Mouse (Mus musculus): Measurements from ENCODE around the gene Trim38. TPM values are rescaled to one million over a fixed set of nuclear protein-coding genes. Genes with fewer than 3 reads are reported as not detected.
"Not testable (repeated sequence)": the region's sequence is repeated elsewhere in the genome, so short reads cannot be mapped to it uniquely, and the experiment has no call there.

The Trim38 gene
- polyA plus RNA-seq, 1 experiment from 2014 or later = not detected

- 40% methylated on average over 4 of the region's 4 CpGs for WGBS
- H3K4me3 ChIP-seq (replicated peaks; ENCODE audit: low read depth, low read length) = no peak overlapping the region
- peak overlapping the region; percentile 69; the same call in 1 of the 2 replicates for H3K4me2 ChIP-seq (ENCODE audit: low read length)
- DNase-seq (no peak), ATAC-seq (ENCODE audit: low FRiP score, low TSS enrichment) (no peak)
- peaks cover 23% of the 10 kb centered on the region for H3K4me1 ChIP-seq (ENCODE audit: control insufficient read depth, insufficient read depth, low read length)
- no peaks in the 10 kb centered on the region for H3K9me3 ChIP-seq (ENCODE audit: control insufficient read depth, low read length)
- H3K36me3 ChIP-seq (ENCODE audit: control insufficient read depth, insufficient read depth, low read length) = no peaks in the 10 kb centered on the region
- H3K27me3 ChIP-seq (ENCODE audit: control insufficient read depth, insufficient read depth, low read length) = no peaks in the 10 kb centered on the region
- no peak overlapping the region for H3K27ac ChIP-seq (replicated peaks; ENCODE audit: low read depth, low read length)
- no peak overlapping the region for H3K9ac ChIP-seq (replicated peaks; ENCODE audit: low read length)
Observed at GRCm38 (mm10) chr13:23743963-23744362, 25.8 kb upstream of the Trim38 start.

- H3K27ac ChIP-seq (replicated peaks; ENCODE audit: low read depth, low read length) = no peak overlapping the region
- H3K36me3 ChIP-seq (ENCODE audit: control insufficient read depth, insufficient read depth, low read length) = no peaks in the 10 kb centered on the region
- H3K27me3 ChIP-seq (ENCODE audit: control insufficient read depth, insufficient read depth, low read length) = no peaks in the 10 kb centered on the region
- WGBS = under 1% methylated on average over 18 of the region's 36 CpGs
- H3K4me3 ChIP-seq (replicated peaks; ENCODE audit: low read depth, low read length) = peak overlapping the region; percentile 20; the same call in 1 of the 2 replicates
- H3K9ac ChIP-seq (replicated peaks; ENCODE audit: low read length) = no peak overlapping the region
- H3K9me3 ChIP-seq (ENCODE audit: control insufficient read depth, low read length) = no peaks in the 10 kb centered on the region
- no peak for ATAC-seq (ENCODE audit: low FRiP score, low TSS enrichment)
- H3K4me2 ChIP-seq (ENCODE audit: low read length) = peak overlapping the region; percentile 69
- H3K4me1 ChIP-seq (ENCODE audit: control insufficient read depth, insufficient read depth, low read length) = peaks cover 17% of the 10 kb centered on the region
- DNase-seq = no peak
Observed at GRCm38 (mm10) chr13:23744421-23745380, 25.0 kb upstream of the Trim38 start.

GRCm38 (mm10) chr13:23745381-23746161, 24.1 kb upstream of the Trim38 start, which contains the start of gene Hist1h3c:
Gene Hist1h3c (minus strand): TSS chr13:23745602.
- H3K4me3 ChIP-seq (replicated peaks; ENCODE audit: low read depth, low read length) = peak within 1 kb of the TSS; percentile 31
- H3K4me1 ChIP-seq (ENCODE audit: control insufficient read depth, insufficient read depth, low read length) = peaks cover 11% of the 10 kb centered on the region
- peak within 1 kb of the TSS; percentile 88 for H3K27ac ChIP-seq (replicated peaks; ENCODE audit: low read depth, low read length)
- H3K4me2 ChIP-seq (ENCODE audit: low read length) = peak within 1 kb of the TSS; percentile 69
- H3K27me3 ChIP-seq (ENCODE audit: control insufficient read depth, insufficient read depth, low read length) = no peaks in the 10 kb centered on the region
- no peaks in the 10 kb centered on the region for H3K9me3 ChIP-seq (ENCODE audit: control insufficient read depth, low read length)
- DNase-seq = peak; percentile 95
- WGBS = under 1% methylated on average over 25 of the region's 28 CpGs
- peak within 1 kb of the TSS; percentile 39; the same call in 1 of the 2 replicates for H3K9ac ChIP-seq (replicated peaks; ENCODE audit: low read length)
- ATAC-seq (ENCODE audit: low FRiP score, low TSS enrichment) = peak; percentile 79
- H3K36me3 ChIP-seq (ENCODE audit: control insufficient read depth, insufficient read depth, low read length) = no peaks in the 10 kb centered on the region

GRCm38 (mm10) chr13:23746201-23747080, 23.3 kb upstream of the Trim38 start, which contains the start of gene Hist1h2bb:
Gene Hist1h2bb (plus strand): TSS chr13:23746734.
- ATAC-seq (ENCODE audit: low FRiP score, low TSS enrichment) (peak; percentile 92), DNase-seq (peak; percentile 89)
- not testable (repeated sequence) for H3K27me3 ChIP-seq (ENCODE audit: control insufficient read depth, insufficient read depth, low read length); H3K36me3 ChIP-seq (ENCODE audit: control insufficient read depth, insufficient read depth, low read length); H3K9me3 ChIP-seq (ENCODE audit: control insufficient read depth, low read length)
- Histone ChIP-seq H3K27ac (replicated peaks; ENCODE audit: low read depth, low read length) (peak within 1 kb of the TSS; percentile 88), H3K4me3 (replicated peaks; ENCODE audit: low read depth, low read length) (peak within 1 kb of the TSS; percentile 31), H3K9ac (replicated peaks; ENCODE audit: low read length) (peak within 1 kb of the TSS; percentile 39), H3K4me1 (ENCODE audit: control insufficient read depth, insufficient read depth, low read length) (peaks cover 11% of the 10 kb centered on the region), H3K4me2 (ENCODE audit: low read length) (peak within 1 kb of the TSS; percentile 69)
- WGBS = under 1% methylated on average over 38 of the region's 58 CpGs

- H3K4me1 ChIP-seq (ENCODE audit: control insufficient read depth, insufficient read depth, low read length) = peaks cover 15% of the 10 kb centered on the region
- H3K4me3 ChIP-seq (replicated peaks; ENCODE audit: low read depth, low read length) = peak overlapping the region; percentile 31
- H3K9ac ChIP-seq (replicated peaks; ENCODE audit: low read length) = peak overlapping the region; percentile 36
- ATAC-seq (ENCODE audit: low FRiP score, low TSS enrichment) (no peak), DNase-seq (no peak)
- H3K4me2 ChIP-seq (ENCODE audit: low read length) = peak overlapping the region; percentile 69
- WGBS = 2% methylated on average over 9 of the region's 13 CpGs
- H3K36me3 ChIP-seq (ENCODE audit: control insufficient read depth, insufficient read depth, low read length) = no peaks in the 10 kb centered on the region
- H3K27me3 ChIP-seq (ENCODE audit: control insufficient read depth, insufficient read depth, low read length) = no peaks in the 10 kb centered on the region
- H3K27ac ChIP-seq (replicated peaks; ENCODE audit: low read depth, low read length) = peak overlapping the region; percentile 88
- no peaks in the 10 kb centered on the region for H3K9me3 ChIP-seq (ENCODE audit: control insufficient read depth, low read length)
Observed at GRCm38 (mm10) chr13:23747081-23747891, 22.4 kb upstream of the Trim38 start.

GRCm38 (mm10) chr13:23747892-23748288, 21.8 kb upstream of the Trim38 start:
- Histone ChIP-seq H3K36me3 (ENCODE audit: control insufficient read depth, insufficient read depth, low read length) (no peaks in the 10 kb centered on the region), H3K4me1 (ENCODE audit: control insufficient read depth, insufficient read depth, low read length) (peaks cover 15% of the 10 kb centered on the region), H3K4me3 (replicated peaks; ENCODE audit: low read depth, low read length) (no peak overlapping the region), H3K27me3 (ENCODE audit: control insufficient read depth, insufficient read depth, low read length) (no peaks in the 10 kb centered on the region), H3K9ac (replicated peaks; ENCODE audit: low read length) (no peak overlapping the region), H3K9me3 (ENCODE audit: control insufficient read depth, low read length) (no peaks in the 10 kb centered on the region), H3K27ac (replicated peaks; ENCODE audit: low read depth, low read length) (no peak overlapping the region), H3K4me2 (ENCODE audit: low read length) (peak overlapping the region; percentile 69; the same call in 1 of the 2 replicates)
- no peak for ATAC-seq (ENCODE audit: low FRiP score, low TSS enrichment)
- 6% methylated on average over 4 of the region's 4 CpGs for WGBS
- no peak for DNase-seq

DNA sequence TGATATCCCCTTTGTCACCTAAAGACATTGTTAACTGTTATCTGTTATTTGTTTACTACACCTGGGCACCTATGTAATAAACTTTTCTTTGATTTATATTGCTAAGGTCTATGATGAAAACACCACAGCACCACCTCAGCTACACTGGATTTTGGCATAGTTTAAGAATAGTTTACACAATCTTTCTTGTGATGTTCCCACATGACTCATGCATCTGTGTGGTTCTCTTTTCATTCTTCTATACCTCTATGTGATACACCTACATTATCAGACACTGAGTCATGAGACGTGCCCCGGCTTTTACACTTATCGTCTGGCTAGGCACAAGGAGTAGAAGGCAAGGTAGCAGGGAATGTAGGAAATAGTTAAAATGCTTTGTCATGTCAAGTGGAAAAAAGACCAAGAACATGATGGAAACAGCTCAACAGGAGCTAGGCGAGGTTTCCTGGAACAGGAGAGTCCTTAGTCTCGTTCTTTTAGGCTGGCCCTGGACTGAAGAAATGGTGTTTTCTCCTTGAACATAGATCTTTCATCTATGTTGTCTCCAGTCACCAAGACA, 20.1 kb upstream of the Trim38 start:
- Histone ChIP-seq H3K27ac (replicated peaks; ENCODE audit: low read depth, low read length) (no peak overlapping the region; the same call in 1 of the 2 replicates), H3K4me2 (ENCODE audit: low read length) (0 out of 2 replicates have a peak overlapping the region, but pooled peaks have one; percentile 19), H3K27me3 (ENCODE audit: control insufficient read depth, insufficient read depth, low read length) (no peaks in the 10 kb centered on the region), H3K4me1 (ENCODE audit: control insufficient read depth, insufficient read depth, low read length) (peaks cover 15% of the 10 kb centered on the region), H3K36me3 (ENCODE audit: control insufficient read depth, insufficient read depth, low read length) (no peaks in the 10 kb centered on the region), H3K4me3 (replicated peaks; ENCODE audit: low read depth, low read length) (no peak overlapping the region), H3K9me3 (ENCODE audit: control insufficient read depth, low read length) (no peaks in the 10 kb centered on the region), H3K9ac (replicated peaks; ENCODE audit: low read length) (no peak overlapping the region)
- DNase-seq (no peak), ATAC-seq (ENCODE audit: low FRiP score, low TSS enrichment) (no peak)
- WGBS = 92% methylated on average over 5 of the region's 5 CpGs

Data from midbrain, embryonic 14.5 days (tissue).